Mouse (Mus musculus) CD4-positive, CD25-positive, alpha-beta regulatory T cell (primary cell): ENCODE measurements around the gene Myo1b. TPM values are rescaled to one million over a fixed set of nuclear protein-coding genes. Genes with fewer than 3 reads are reported as not detected.

Source experiments
- polyA plus RNA-seq: library from polyadenylated mRNA; unstranded; fragments of 100-300 nt; shearing (Covaris generic); gene quantifications from one replicate; pipeline ENCODE4 v1.2.1, GENCODE M21; 2017

The Myo1b gene
- not detected for polyA plus RNA-seq

DNA sequence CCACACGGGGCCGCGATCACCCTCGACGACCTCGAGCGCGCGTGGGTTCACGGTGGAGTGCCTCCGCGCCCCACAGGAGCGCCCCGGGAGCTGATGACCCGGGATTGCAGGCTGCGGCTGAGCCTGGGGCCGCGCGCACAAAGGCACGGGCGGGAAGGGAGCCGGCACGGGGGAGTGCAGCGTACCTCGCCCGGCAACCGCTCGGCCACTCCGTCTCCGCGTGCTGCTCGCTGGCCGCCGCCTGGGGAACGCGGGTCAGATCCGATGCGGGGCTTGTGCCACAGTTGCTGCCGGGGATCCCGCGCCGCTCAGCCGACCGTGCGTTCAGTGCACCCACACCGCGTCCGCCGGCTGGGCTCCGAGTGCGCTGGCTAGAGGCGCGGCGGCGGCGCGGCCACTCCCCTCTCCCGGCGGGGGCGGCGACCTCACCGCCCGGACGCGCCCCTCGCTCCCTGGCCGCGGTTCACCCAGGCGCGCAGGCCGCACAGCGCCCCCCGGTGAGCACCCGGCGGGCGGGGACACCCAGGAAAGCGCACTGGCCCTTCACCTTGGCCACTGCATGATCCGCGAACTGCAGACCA, at the start of gene Myo1b:
Gene Myo1b, minus strand, starts transcription at position 496 of the 581 bp plus-strand sequence.

Other genes starting within 250 kb of the Myo1b start
- gene Stat4, start 71.1 kb upstream of the Myo1b start, polyA plus RNA-seq: 161 TPM
- gene Stat1, start 203.4 kb upstream of the Myo1b start, polyA plus RNA-seq: 815 TPM